Mouse (Mus musculus) heart, adult 2 months (tissue): ENCODE results near the gene Car9. TPM values are rescaled to one million over a fixed set of nuclear protein-coding genes. Genes with fewer than 3 reads are reported as not detected.

ENCODE experiments used
- DNase-seq, 2 experiments: peaks; one replicate each; pipeline ENCODE4 v3.0.0; 2021
- H3K27ac ChIP-seq: fragments of 200-600 bp; 2 replicates; pipeline ENCODE4 v1.8.1; 2022
- H3K27me3 ChIP-seq: fragments of 200-500 bp; 2 replicates; pipeline ENCODE4 v1.6.1; 2012; ENCODE audit warnings: mild to moderate bottlenecking, low read length, inconsistent platforms, mixed read lengths; ENCODE audit not compliant: control insufficient read depth, insufficient read depth
- H3K36me3 ChIP-seq: fragments of 200-500 bp; 2 replicates; pipeline ENCODE4 v1.6.1; 2012; ENCODE audit warnings: low read length, inconsistent platforms; ENCODE audit not compliant: control insufficient read depth, insufficient read depth
- H3K4me1 ChIP-seq: fragments of 200-500 bp; 2 replicates; pipeline ENCODE4 v1.6.1; 2011; ENCODE audit warnings: low read length; ENCODE audit not compliant: control insufficient read depth, insufficient read depth
- H3K4me3 ChIP-seq: fragments of 200-600 bp; 2 replicates; pipeline ENCODE4 v1.8.1; 2022
- H3K79me2 ChIP-seq: fragments of 200-500 bp; replicated peaks from 2 replicates; pipeline ENCODE4 v1.6.1; 2012; ENCODE audit warnings: mild to moderate bottlenecking, inconsistent platforms, low read length, moderate library complexity, mixed read lengths; ENCODE audit not compliant: control insufficient read depth, insufficient read depth
- H3K9ac ChIP-seq: fragments of 200-500 bp; 2 replicates; pipeline ENCODE4 v1.6.1; 2012; ENCODE audit warnings: low read depth, mild to moderate bottlenecking, control low read depth, inconsistent platforms, low read length, mixed read lengths
- CTCF ChIP-seq: fragments of 200-600 bp; IDR thresholded peaks from 2 replicates; pipeline ENCODE4 v1.8.1; 2022; ENCODE audit warnings: antibody characterized with exemption, mild to moderate bottlenecking, moderate library complexity
- EP300 ChIP-seq: fragments of 200-500 bp; IDR thresholded peaks from 2 replicates; pipeline ENCODE4 v1.6.1; 2011; ENCODE audit warnings: low read depth, low read length, control low read depth; ENCODE audit not compliant: insufficient read depth
- POLR2A ChIP-seq: fragments of 200-500 bp; IDR thresholded peaks from 2 replicates; pipeline ENCODE4 v1.6.1; 2011; ENCODE audit warnings: mild to moderate bottlenecking, low read depth, low read length, control low read depth; ENCODE audit not compliant: insufficient read depth
- WGBS: fragments of 180-500 bp; shearing (Covaris S2); methylation state at CpG from one replicate; pipeline ENCODE4 v1.1.7; 2018; 5-methylcytosine and 5-hydroxymethylcytosine counted together
- intact Hi-C: fragments of 180-260 bp; cut with DNase I; formaldehyde crosslinking; loops from one replicate; pipeline ENCODE4 v1.15.1; 2025
- polyA plus RNA-seq: library from polyadenylated mRNA; depleted of rRNA; stranded (reverse); fragments of >200 nt; gene quantifications from 2 replicates; pipeline ENCODE4 v1.2.3, GENCODE M21; 2012
- total RNA-seq, 2 experiments: library from RNA; stranded (reverse); gene quantifications; 2 replicates each; pipeline ENCODE4 v1.2.3; 2021

The Car9 gene
- total and polyA plus RNA-seq, 3 experiments = 0.11 to 0.55 (median 0.34) TPM

DNA sequence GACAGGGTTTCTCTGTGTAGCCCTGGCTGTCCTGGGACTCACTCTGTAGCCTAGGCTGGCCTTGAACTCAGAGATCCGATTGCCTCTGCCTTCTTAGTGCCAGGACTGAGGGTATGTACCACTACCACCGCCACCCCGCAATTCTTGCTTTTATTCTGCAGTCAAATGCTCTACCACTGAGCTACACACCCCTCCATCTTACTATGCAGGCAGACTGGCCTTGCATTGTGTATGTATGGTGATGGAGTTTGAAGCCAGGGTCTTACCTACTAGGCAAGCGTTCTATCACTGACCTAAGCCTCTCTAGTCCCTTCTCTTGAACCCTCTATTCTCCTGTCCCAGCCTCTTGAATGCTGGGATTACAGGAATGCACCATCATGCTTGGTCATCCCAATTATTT lies 6.5 kb downstream of the Car9 start:
- H3K36me3 ChIP-seq = no peaks in the 10 kb centered on the region
- TF ChIP-seq POLR2A (no peak), EP300 (no peak), CTCF (no peak)
- WGBS = 90% methylated on average over 4 of the region's 4 CpGs
- no peak overlapping the region for H3K4me3 ChIP-seq
- no peaks in the 10 kb centered on the region for H3K27me3 ChIP-seq
- no peak overlapping the region for H3K27ac ChIP-seq
- intact Hi-C loops = no loop called here
- no peaks in the 10 kb centered on the region for H3K4me1 ChIP-seq
- no peak overlapping the region for H3K9ac ChIP-seq
- no peaks in the 10 kb centered on the region for H3K79me2 ChIP-seq
- DNase-seq = no peak

DNA sequence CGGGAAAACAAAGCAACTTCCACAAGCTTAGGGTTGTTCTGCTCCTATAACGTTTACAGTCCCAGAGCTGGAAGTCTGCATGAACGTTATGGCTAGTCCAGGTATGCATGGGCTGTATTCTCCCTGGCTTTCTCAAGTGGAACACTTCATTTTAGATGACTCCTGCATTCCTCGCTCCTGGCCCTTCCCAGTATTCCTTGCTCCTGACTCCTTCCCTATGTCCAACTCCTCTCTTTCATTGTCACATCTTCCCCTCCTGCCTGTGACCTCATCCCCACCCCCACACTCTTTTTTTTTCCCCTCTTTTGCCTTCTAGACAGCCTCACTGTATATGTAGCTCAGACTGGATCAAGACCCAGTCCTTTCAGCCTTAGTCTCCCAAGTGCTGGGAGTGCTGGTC lies 7.0 kb downstream of the Car9 start:
- Histone ChIP-seq H3K27ac (no peak overlapping the region), H3K27me3 (no peaks in the 10 kb centered on the region), H3K36me3 (no peaks in the 10 kb centered on the region), H3K9ac (no peak overlapping the region), H3K4me3 (no peak overlapping the region), H3K79me2 (no peaks in the 10 kb centered on the region), H3K4me1 (no peaks in the 10 kb centered on the region)
- intact Hi-C loops = no loop called here
- TF ChIP-seq POLR2A = no peak
- no peak for TF ChIP-seq CTCF
- no peak for TF ChIP-seq EP300
- WGBS = 78% methylated on average over 4 of the region's 4 CpGs
- no peak for DNase-seq

- Histone ChIP-seq H3K27ac (no peak overlapping the region), H3K4me3 (no peak overlapping the region), H3K4me1 (no peaks in the 10 kb centered on the region), H3K79me2 (no peaks in the 10 kb centered on the region), H3K27me3 (no peaks in the 10 kb centered on the region), H3K36me3 (no peaks in the 10 kb centered on the region), H3K9ac (no peak overlapping the region)
- WGBS = 56% methylated on average over 11 of the region's 11 CpGs
- DNase-seq = peak in 1 of 2 experiments; percentile 15
- TF ChIP-seq POLR2A (no peak), CTCF (no peak), EP300 (no peak)
- intact Hi-C loops = no loop called here
Observed at GRCm38 (mm10) chr4:43515764-43516708, 9.3 kb downstream of the Car9 start.

DNA sequence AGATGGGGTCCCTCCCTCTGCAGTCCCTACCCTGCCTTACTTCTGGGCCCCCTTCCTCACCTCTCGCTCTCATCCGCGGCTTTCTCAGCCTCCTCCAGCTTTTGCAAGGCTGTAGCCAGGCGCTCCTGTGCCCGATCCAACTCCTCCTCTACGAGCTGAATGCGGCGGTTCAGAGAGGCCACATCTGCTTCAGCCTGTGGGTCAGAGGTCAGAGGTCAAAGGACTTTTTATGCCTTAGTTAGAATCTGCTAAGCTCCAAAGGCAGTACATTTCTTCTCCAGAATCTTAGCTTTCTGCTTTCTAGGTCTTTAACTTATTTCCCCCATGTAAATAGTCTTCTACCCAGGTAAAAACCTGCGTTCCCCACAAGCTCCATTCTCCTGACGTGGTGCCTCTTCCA lies 12.8 kb downstream of the Car9 start:
- TF ChIP-seq EP300 (no peak), CTCF (no peak), POLR2A (no peak)

GRCm38 (mm10) chr4:43519956-43520355 lies 13.2 kb downstream of the Car9 start:
- Histone ChIP-seq H3K4me1 (no peaks in the 10 kb centered on the region; the same call in 1 of the 2 replicates), H3K79me2 (no peaks in the 10 kb centered on the region), H3K27ac (peak overlapping the region; percentile 56), H3K4me3 (peak overlapping the region; percentile 15; the same call in 1 of the 2 replicates), H3K27me3 (no peaks in the 10 kb centered on the region), H3K36me3 (no peaks in the 10 kb centered on the region), H3K9ac (no peak overlapping the region)
- DNase-seq = peak; percentile 88 to 92
- 18% methylated on average over 6 of the region's 6 CpGs for WGBS
- TF ChIP-seq POLR2A (no peak), EP300 (no peak), CTCF (no peak)
- intact Hi-C loops = no loop called here

More for the DNA sequence above, 12.8 kb downstream of the Car9 start:
- Histone ChIP-seq H3K27ac (no peak overlapping the region; the same call in 1 of the 2 replicates), H3K4me3 (peak overlapping the region; percentile 15; the same call in 1 of the 2 replicates), H3K4me1 (no peaks in the 10 kb centered on the region; the same call in 1 of the 2 replicates), H3K36me3 (no peaks in the 10 kb centered on the region), H3K27me3 (no peaks in the 10 kb centered on the region), H3K79me2 (no peaks in the 10 kb centered on the region), H3K9ac (no peak overlapping the region)
- WGBS = 45% methylated on average over 10 of the region's 10 CpGs
- peak in 1 of 2 experiments; percentile 16 for DNase-seq
- intact Hi-C loops = no loop called here

DNA sequence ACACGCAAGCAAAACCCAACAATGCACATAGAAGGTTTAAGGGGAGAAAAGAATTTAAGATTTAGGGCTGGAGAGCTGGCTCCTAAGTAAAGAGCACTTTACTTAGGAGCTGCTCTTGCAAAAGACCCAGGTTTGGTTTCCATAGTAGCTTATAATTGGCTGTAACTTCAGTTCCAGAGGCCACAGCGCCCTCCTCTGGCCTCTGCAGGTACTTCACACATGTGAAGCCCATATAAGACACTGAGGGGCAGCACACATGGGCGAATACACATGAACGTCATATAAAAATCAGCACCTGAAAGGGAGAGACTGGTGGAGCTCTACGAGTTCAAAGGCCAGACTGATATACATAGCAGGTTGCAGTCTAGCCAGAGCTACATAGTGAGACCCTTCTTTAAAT lies 21.1 kb downstream of the Car9 start:
- no peak overlapping the region for H3K27ac ChIP-seq
- H3K27me3 ChIP-seq = no peaks in the 10 kb centered on the region
- intact Hi-C loops = loop anchor here (2.0 kb wide), 1 partner anchor 85 kb away; no protein-coding TSS in a partner anchor

More for the DNA sequence above, 21.1 kb downstream of the Car9 start:
- H3K4me3 ChIP-seq = no peak overlapping the region
- WGBS = 70% methylated on average over 5 of the region's 5 CpGs
- H3K9ac ChIP-seq = no peak overlapping the region
- H3K36me3 ChIP-seq = no peaks in the 10 kb centered on the region
- H3K79me2 ChIP-seq = no peaks in the 10 kb centered on the region
- H3K4me1 ChIP-seq = peaks cover 3% of the 10 kb centered on the region; the same call in 1 of the 2 replicates
- peak in 1 of 2 experiments; percentile 18 for DNase-seq
- no peak for TF ChIP-seq POLR2A
- TF ChIP-seq EP300 = no peak
- TF ChIP-seq CTCF = peak; percentile 54
